Mouse (Mus musculus) retina, postnatal 7 days (tissue): ENCODE data around the gene Plod2.

Source experiments
- DNase-seq: peaks from one replicate; pipeline ENCODE4 v3.0.0-alpha.2; 2012; ENCODE audit warnings: low read depth, low spot score

The Plod2 gene

GRCm38 (mm10) chr9:92541977-92542561 lies at the start of gene Plod2:
Gene Plod2, plus strand, starts transcription at chr9:92542223.
- peak; percentile 54 for DNase-seq

DNA sequence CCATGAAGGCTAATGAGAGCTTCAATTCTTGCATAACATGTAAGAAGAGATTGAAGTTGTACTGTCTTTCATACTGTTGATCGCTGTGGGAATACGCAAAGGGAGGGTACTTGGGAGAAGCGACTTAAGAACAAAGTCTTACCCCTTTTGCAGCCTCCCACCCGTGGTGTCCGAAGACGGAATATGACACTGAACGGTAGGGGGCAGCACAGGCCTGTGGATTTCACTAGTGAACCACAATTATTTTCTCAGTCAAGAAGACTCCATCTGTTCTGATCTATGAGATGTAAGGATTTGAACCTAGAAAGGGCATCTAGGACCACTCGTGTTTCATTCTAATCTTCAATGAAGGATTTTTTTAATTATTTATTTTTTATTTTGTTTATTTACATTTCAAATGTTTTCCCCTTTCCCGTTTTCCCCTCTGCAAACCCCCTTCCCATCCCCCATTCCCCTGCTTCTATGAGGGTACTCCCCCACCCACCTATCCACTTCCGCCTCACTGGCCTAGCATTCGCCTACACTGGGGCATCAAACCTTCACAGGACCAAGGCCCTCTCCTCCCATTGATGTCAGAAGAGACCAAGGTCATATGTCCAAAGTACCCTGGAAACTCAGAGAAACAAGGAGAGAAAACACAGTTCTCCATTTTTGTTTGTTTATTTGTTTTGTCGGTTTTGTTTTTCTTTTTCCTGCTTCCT lies 42.2 kb upstream of the Plod2 start:
- DNase-seq = peak; percentile 62

GRCm38 (mm10) chr9:92504256-92504655 lies 37.8 kb upstream of the Plod2 start:
- no peak for DNase-seq

- no peak for DNase-seq
Measured at GRCm38 (mm10) chr9:92504889-92505288, 37.1 kb upstream of the Plod2 start.

- no peak for DNase-seq
Measured at GRCm38 (mm10) chr9:92511696-92512095, 30.3 kb upstream of the Plod2 start.

- DNase-seq = no peak
Measured at GRCm38 (mm10) chr9:92517036-92517435, 25.0 kb upstream of the Plod2 start.

DNA sequence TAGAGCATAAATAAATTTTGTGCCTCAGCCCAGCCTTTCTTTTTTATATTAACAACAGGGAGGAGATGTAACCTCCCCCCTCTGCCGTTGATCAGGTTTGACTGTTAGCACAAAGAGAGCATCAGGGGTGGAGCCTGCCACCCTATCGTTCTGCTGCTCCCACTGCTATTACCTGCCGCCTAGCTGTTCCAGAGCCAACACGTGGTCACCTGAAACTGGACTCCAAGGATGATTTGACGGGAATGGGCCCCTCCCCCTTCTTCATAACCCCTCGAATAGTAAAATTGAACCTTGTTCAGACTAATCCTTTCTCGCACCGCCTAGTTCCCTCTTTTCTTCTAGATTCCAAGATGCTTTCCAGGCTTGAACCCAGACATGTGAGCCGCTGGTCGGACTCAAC lies 21.3 kb upstream of the Plod2 start:
- no peak for DNase-seq

GRCm38 (mm10) chr9:92524506-92524905 lies 17.5 kb upstream of the Plod2 start:
- DNase-seq = no peak

DNA sequence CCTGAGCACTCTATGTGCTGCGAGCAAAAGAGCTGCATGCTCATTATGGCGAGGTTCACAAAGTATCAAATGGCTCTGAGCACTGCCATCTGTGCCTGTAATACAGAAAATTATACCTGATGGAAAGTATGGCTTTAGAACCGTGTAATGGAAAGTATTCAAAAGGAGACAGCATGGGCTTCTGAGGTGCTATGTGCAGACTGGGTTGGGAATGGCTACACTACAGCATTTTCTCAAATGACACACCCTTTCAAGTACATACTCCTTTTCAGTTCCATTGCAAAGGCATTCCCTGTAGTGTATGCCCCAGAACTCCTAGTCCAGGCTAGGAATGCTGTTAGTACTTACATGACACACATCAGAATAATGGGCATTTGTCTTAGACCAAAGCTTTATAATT lies 12.0 kb upstream of the Plod2 start:
- no peak for DNase-seq

GRCm38 (mm10) chr9:92537735-92538134 lies 4.3 kb upstream of the Plod2 start:
- no peak for DNase-seq

- DNase-seq = no peak
Measured at GRCm38 (mm10) chr9:92538216-92538615, 3.8 kb upstream of the Plod2 start.

DNA sequence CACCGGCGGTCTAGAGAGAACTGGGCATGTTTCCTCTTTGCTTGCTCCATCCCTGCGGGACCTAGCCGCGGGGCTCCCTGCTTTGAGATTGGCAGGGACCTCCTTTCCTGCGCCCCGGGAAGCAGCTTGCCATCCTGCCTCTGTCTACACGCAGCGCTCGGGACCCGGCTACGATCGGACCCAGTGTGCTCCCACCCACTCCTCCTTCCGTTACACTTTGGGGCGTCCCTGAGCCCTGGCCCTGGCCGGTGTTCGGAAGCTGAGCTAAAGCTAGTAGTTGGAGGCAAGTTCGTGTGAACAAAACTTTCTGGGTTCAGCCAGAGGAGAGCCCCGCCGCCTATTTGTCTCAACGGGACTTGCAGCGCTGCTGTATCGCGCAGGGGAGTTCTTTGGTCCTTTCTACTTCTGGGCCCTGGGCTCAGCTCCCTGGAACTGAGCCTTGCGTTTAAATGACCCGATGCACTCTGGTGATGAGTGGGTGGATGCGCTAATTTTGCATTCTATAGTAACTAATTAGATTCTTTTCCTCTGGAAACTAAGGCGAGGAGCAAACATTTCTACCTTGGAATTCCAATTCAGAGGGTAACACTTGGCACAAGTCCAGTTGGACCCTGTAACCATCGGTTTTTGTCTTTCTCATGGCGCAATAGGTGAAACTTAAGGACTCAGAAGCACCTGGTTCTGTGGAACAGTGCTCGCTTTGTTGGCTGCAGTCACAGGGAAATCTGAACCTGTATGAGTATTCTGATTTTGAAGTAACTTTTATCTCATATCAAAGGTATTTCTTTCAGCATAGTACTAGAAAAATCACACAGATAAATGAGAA lies 781 bp downstream of the Plod2 start:
- peak; percentile 9 for DNase-seq

- DNase-seq = no peak
Measured at GRCm38 (mm10) chr9:92544146-92544545, 2.1 kb downstream of the Plod2 start.

DNA sequence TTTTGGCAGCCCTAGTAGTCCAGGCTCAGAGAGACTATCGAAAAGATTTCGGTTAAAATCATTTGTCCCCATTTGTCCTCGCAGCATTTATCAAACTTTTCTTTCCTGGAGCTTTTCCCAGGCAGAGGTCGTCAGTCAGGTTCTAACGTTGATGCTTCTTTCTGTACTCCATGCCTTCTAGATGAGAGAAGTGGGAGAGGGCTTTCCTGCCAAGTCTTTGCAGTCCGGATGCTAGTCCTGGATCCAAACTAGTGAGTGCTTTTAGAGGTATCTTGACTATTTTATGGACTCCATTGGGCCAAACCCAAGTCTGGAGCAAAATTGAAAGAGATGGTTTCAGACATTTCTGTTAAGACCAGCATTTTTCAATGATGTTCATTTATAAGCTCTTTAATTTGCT lies 3.0 kb downstream of the Plod2 start:
- DNase-seq = no peak

- DNase-seq = no peak
Measured at GRCm38 (mm10) chr9:92546446-92546845, 4.4 kb downstream of the Plod2 start.

DNA sequence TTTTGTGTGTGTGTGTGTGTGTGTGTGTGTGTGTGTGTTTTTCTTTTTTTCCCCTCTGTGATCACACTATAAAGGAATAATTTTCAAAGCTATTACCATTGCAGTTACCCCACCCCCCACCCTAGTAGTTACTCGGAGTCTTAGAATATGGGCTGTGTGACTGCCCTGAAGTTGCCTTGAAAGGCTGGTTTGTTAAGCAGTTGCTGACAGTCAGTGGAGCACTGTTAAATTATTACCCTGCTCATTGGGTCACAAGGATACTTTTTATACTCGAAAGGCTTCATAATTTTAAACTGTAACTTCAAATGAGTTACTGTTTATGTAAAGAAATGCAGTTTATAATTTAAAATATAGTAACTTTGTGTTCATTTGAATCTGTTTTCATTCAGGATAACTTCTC lies 5.1 kb downstream of the Plod2 start:
- DNase-seq = no peak

DNA sequence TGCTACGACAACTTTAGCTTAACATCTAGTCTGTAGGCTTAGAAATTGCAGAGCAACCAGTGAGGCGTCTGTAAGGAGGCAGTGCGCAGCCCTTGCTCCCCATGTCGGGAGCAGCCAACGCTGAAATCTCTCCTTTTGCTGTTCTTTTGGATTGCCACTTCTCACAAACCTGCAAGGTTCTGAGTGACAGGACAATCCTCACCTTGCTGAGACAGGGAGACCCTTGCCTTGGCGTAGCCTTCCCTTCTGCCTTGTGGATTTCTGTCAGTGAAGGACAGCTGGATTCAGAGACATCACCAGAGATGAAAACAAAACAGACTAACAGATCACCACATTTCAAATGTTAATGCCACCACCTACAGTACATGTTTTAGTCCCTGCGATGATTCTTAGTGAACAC lies 5.8 kb downstream of the Plod2 start:
- DNase-seq = no peak

- no peak for DNase-seq
Measured at GRCm38 (mm10) chr9:92548603-92549002, 6.6 kb downstream of the Plod2 start.

GRCm38 (mm10) chr9:92549811-92550490 lies 7.9 kb downstream of the Plod2 start:
- no peak for DNase-seq

DNA sequence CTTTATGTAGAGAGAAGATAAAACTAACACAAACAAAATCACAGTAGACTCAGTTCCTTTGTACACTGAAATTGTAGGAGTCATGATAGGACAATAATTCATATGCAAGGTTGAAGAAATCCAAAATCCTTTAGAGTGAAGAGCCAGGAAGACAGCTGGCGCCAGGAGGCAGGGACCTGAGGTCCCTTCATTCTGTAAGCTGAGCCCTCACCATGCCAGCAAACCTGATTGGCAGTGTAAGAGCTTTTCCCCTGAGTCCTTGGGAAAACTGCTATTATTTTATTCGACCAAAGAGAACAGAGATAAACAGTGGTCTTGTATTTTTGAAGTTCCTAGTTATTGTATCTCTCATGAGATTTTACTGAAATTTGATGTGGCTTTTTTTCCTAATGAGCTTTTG lies 9.0 kb downstream of the Plod2 start:
- no peak for DNase-seq

DNA sequence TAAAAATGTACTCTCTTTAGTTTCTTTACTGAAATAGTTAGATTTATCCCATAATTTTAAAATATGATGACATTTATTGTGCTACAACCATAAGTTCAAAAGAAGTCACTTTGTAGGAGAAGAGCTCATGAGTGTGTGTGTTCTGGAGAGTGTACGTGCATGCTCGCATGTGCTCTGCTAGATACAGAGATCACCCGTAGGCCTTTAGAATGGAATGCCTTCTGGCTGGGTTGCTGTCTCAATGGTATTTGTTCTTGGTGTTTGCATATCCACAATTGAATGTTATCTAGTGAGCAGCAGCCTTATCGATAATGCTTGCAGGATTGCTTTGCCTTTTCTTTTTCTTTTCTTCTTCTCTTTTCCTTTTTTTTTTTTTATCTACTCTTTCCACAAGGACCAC lies 9.6 kb downstream of the Plod2 start:
- no peak for DNase-seq

GRCm38 (mm10) chr9:92552691-92553090 lies 10.7 kb downstream of the Plod2 start:
- DNase-seq = no peak
